Mouse (Mus musculus) layer of hippocampus, adult 8-10 months (tissue): ENCODE results near the gene Rbp1. TPM values are rescaled to one million over a fixed set of nuclear protein-coding genes. Genes with fewer than 3 reads are reported as not detected.

ENCODE experiments used
- DNase-seq, 2 experiments: peaks; one replicate each; pipeline ENCODE4 v3.0.0; 2022; ENCODE audit warnings: low spot score in 2 of 2
- total RNA-seq, 4 experiments: library from RNA; stranded (reverse); gene quantifications; 2 replicates each; pipeline ENCODE4 v1.2.4; 2022

The Rbp1 gene
- total RNA-seq, 4 experiments from 2014 or later = 4.7 to 7.3 (median 5.7) TPM

DNA sequence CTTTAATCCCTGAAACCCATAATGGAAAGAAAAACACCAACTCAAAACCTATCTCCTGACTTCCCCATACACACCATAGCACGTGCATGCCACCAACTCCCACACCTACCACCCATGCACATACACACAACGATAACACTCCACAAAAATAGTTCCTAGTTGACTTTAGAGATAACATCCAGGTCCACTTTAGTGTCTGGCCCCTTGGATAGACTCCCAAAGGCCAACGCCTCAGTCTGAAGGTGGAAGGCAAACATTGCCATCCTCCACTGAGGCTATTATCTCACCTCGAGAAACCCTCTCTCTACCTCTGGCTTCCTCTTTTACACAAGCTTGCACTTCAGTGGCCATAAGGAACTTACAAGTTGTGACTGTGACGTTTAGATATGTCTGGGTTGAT, 69.5 kb downstream of the Rbp1 start:
- DNase-seq = no peak

- DNase-seq = no peak
Observed at GRCm38 (mm10) chr9:98492821-98493220, 70.1 kb downstream of the Rbp1 start.

Other genes with a start within 250 kb of the Rbp1 start
- gene Nmnat3, start 135.5 kb upstream of the Rbp1 start, total RNA-seq = 1 to 10 TPM; 1.0 to 2.8 (median 2.4) TPM
- not detected for gene Rbp2, start 63.2 kb downstream of the Rbp1 start, total RNA-seq
- 10 to 100 TPM; 89.5 to 93.9 (median 92.0) TPM for gene Copb2, start 140.8 kb downstream of the Rbp1 start, total RNA-seq
- gene Mrps22, start 178.7 kb downstream of the Rbp1 start, total RNA-seq = 10 to 100 TPM; 27.7 to 31.0 (median 28.3) TPM